Mouse (Mus musculus) T-helper 2 cell (primary cell): ENCODE measurements around the gene Tbce.
"Not testable (repeated sequence)": the region's sequence is repeated elsewhere in the genome, so short reads cannot be mapped to it uniquely, and the experiment has no call there.

Source experiments
- in situ Hi-C: fragments of 300-600 bp; cut with MboI, MseI; formaldehyde crosslinking; loops from one replicate; pipeline ENCODE4 v1.15.1; 2025; ENCODE audit warnings: high pct_unique_total_duplicates

Gene Tbce

GRCm38 (mm10) chr13:13981842-13982241 is 57.6 kb downstream of the Tbce start:
- in situ Hi-C loops: not testable (repeated sequence)

- in situ Hi-C loops: no loop called here
These were observed 69.6 kb downstream of the Tbce start for GRCm38 (mm10) chr13:13969796-13970195.

- in situ Hi-C loops: no loop called here
These were observed 70.8 kb downstream of the Tbce start for GRCm38 (mm10) chr13:13968629-13969111.

- in situ Hi-C loops: no loop called here
These were observed 73.3 kb downstream of the Tbce start for GRCm38 (mm10) chr13:13966172-13966571.

GRCm38 (mm10) chr13:13965388-13965964 is 74.0 kb downstream of the Tbce start:
- in situ Hi-C loops: no loop called here

- in situ Hi-C loops: no loop called here
These were observed 78.4 kb downstream of the Tbce start for GRCm38 (mm10) chr13:13961046-13961445.

GRCm38 (mm10) chr13:13960211-13960610 is 79.2 kb downstream of the Tbce start:
- in situ Hi-C loops: no loop called here

- in situ Hi-C loops: no loop called here
These were observed 82.8 kb downstream of the Tbce start for GRCm38 (mm10) chr13:13956686-13957085.

GRCm38 (mm10) chr13:13954931-13955330 is 84.5 kb downstream of the Tbce start:
- in situ Hi-C loops: loop anchor here (5.0 kb wide), 1 partner anchor 82 kb away; the partner anchor contains the start of gene Tbce

GRCm38 (mm10) chr13:13953874-13954832 is 85.3 kb downstream of the Tbce start, which contains the start of gene B3galnt2:
Gene B3galnt2 (plus strand): TSS chr13:13954469.
- in situ Hi-C loops: loop anchor here (5.0 kb wide), 1 partner anchor 83 kb away; the partner anchor contains the start of gene Tbce
